Mouse (Mus musculus): ENCODE measurements around the gene Tgds. TPM values are rescaled to one million over a fixed set of nuclear protein-coding genes. Genes with fewer than 3 reads are reported as not detected.

Gene Tgds
- polyA plus RNA-seq (2014; fragmentation: Illumina TruSeq; extraction: RNeasy Lipid Tissue Mini Kit (QIAGEN cat#74804); ENCODE audit: low replicate concordance): 35.9 TPM

GRCm38 (mm10) chr14:118132642-118132977 lies at the start of gene Tgds:
Tgds (minus strand) TSS chr14:118132755.

GRCm38 (mm10) chr14:118136744-118137452 lies 4.3 kb upstream of the Tgds start, which contains the start of gene Gpr180:
Gpr180 (plus strand) TSS chr14:118137158.

Other genes with a start within 250 kb of the Tgds start
- 0.59 TPM for gene Dct, start 80.5 kb downstream of the Tgds start, polyA plus RNA-seq (2014; fragmentation: Illumina TruSeq; extraction: RNeasy Lipid Tissue Mini Kit (QIAGEN cat#74804); ENCODE audit: low replicate concordance)
- 1.9 TPM for gene Gpr180, start 4.4 kb upstream of the Tgds start, polyA plus RNA-seq (2014; fragmentation: Illumina TruSeq; extraction: RNeasy Lipid Tissue Mini Kit (QIAGEN cat#74804); ENCODE audit: low replicate concordance)
- gene Sox21, start 104.3 kb upstream of the Tgds start, polyA plus RNA-seq (2014; fragmentation: Illumina TruSeq; extraction: RNeasy Lipid Tissue Mini Kit (QIAGEN cat#74804); ENCODE audit: low replicate concordance): not detected
- not detected for gene Gm9376, start 134.2 kb upstream of the Tgds start, polyA plus RNA-seq (2014; fragmentation: Illumina TruSeq; extraction: RNeasy Lipid Tissue Mini Kit (QIAGEN cat#74804); ENCODE audit: low replicate concordance)

All from small intestine, adult 10 weeks (tissue).